Mouse (Mus musculus) left cerebral cortex, adult 11 months (tissue): ENCODE measurements at regions not wholly inside any gene's neighbourhood (a gene's known extent, or its start where the extent isn't known, plus 50 kb on each side); places are given as distances from the start of the nearest gene placed in this dataset.
"Not testable (repeated sequence)": the region's sequence is repeated elsewhere in the genome, so short reads cannot be mapped to it uniquely, and the experiment has no call there.

Experiments used
- DNase-seq: peaks from one replicate; pipeline ENCODE4 v3.0.0; 2022; ENCODE audit warnings: low spot score

- DNase-seq = no peak
These were observed 103.1 kb downstream of the Cenpf start for GRCm38 (mm10) chr1:189584831-189585230.

GRCm38 (mm10) chr1:189581427-189581826 lies 106.5 kb downstream of the Cenpf start:
- DNase-seq = no peak

GRCm38 (mm10) chr1:189579358-189579757 lies 108.5 kb downstream of the Cenpf start:
- no peak for DNase-seq

GRCm38 (mm10) chr1:189576311-189577002 lies 111.4 kb downstream of the Cenpf start:
- DNase-seq = no peak

- DNase-seq = no peak
These were observed 112.2 kb downstream of the Cenpf start for GRCm38 (mm10) chr1:189575525-189576240.

- DNase-seq = no peak
These were observed 121.4 kb downstream of the Cenpf start for GRCm38 (mm10) chr1:189566491-189566890.

- no peak for DNase-seq
These were observed 126.1 kb downstream of the Cenpf start for GRCm38 (mm10) chr1:189561831-189562230.

- no peak for DNase-seq
These were observed 127.3 kb downstream of the Cenpf start for GRCm38 (mm10) chr1:189560576-189560975.

GRCm38 (mm10) chr1:189550851-189551250 lies 137.0 kb downstream of the Cenpf start:
- DNase-seq = no peak

GRCm38 (mm10) chr1:189532834-189533233 lies 130.8 kb upstream of the Kcnk2 start:
- no peak for DNase-seq

GRCm38 (mm10) chr1:189526329-189526728 lies 124.3 kb upstream of the Kcnk2 start:
- DNase-seq = no peak

GRCm38 (mm10) chr1:189515476-189515875 lies 113.4 kb upstream of the Kcnk2 start:
- no peak for DNase-seq

GRCm38 (mm10) chr1:189513358-189513757 lies 111.3 kb upstream of the Kcnk2 start:
- DNase-seq = no peak

GRCm38 (mm10) chr1:189507301-189507700 lies 105.2 kb upstream of the Kcnk2 start:
- DNase-seq = not testable (repeated sequence)

- no peak for DNase-seq
These were observed 97.6 kb upstream of the Kcnk2 start for GRCm38 (mm10) chr1:189499703-189500102.

- no peak for DNase-seq
These were observed 97.1 kb upstream of the Kcnk2 start for GRCm38 (mm10) chr1:189499141-189499540.

GRCm38 (mm10) chr1:189497031-189497430 lies 95.0 kb upstream of the Kcnk2 start:
- no peak for DNase-seq

GRCm38 (mm10) chr1:189495386-189496150 lies 93.5 kb upstream of the Kcnk2 start:
- DNase-seq = peak; percentile 22

- no peak for DNase-seq
These were observed 92.8 kb upstream of the Kcnk2 start for GRCm38 (mm10) chr1:189494896-189495295.

GRCm38 (mm10) chr1:189485336-189485735 lies 83.3 kb upstream of the Kcnk2 start:
- DNase-seq = no peak

GRCm38 (mm10) chr1:189483331-189483730 lies 81.3 kb upstream of the Kcnk2 start:
- DNase-seq = no peak

- no peak for DNase-seq
These were observed 76.0 kb upstream of the Kcnk2 start for GRCm38 (mm10) chr1:189478051-189478450.

- DNase-seq = no peak
These were observed 74.7 kb upstream of the Kcnk2 start for GRCm38 (mm10) chr1:189476796-189477195.
